Mouse (Mus musculus) bone marrow macrophage, adult 2 months (primary cell): Measurements from ENCODE around the gene Nfkb2. TPM values are rescaled to one million over a fixed set of nuclear protein-coding genes. Genes with fewer than 3 reads are reported as not detected.
A peak's percentile ranks its signal among the peaks of the same experiment; 100 is the strongest.

Experiments
- H3K27ac ChIP-seq: 2 replicates; pipeline ENCODE4 v1.5.1; 2012; ENCODE audit warnings: low read depth, low read length; ENCODE audit not compliant: insufficient read depth
- H3K4me1 ChIP-seq: 2 replicates; pipeline ENCODE4 v1.6.1; 2012; ENCODE audit warnings: low read length; ENCODE audit not compliant: control insufficient read depth, insufficient read depth
- H3K4me3 ChIP-seq: 2 replicates; pipeline ENCODE4 v1.5.1; 2012; ENCODE audit warnings: mild to moderate bottlenecking, low read length, moderate library complexity; ENCODE audit not compliant: insufficient read depth
- CTCF ChIP-seq: IDR thresholded peaks from 2 replicates; pipeline ENCODE4 v1.5.1; 2012; ENCODE audit warnings: low read depth, mild to moderate bottlenecking, low read length, moderate library complexity
- POLR2A ChIP-seq: IDR thresholded peaks from 2 replicates; pipeline ENCODE4 v1.6.1; 2012; ENCODE audit warnings: mild to moderate bottlenecking, low read depth, low read length, borderline replicate concordance
- polyA plus RNA-seq: library from polyadenylated mRNA; stranded (reverse); fragments of >200 nt; gene quantifications from 2 replicates; pipeline ENCODE4 v1.2.4, GENCODE M21; 2012; ENCODE audit not compliant: missing spikeins, insufficient read depth, insufficient read length

The Nfkb2 gene
- polyA plus RNA-seq, 1 experiment: 51.7 TPM

GRCm38 (mm10) chr19:46357344-46358280 lies 53.5 kb downstream of the Nfkb2 start:
- Histone ChIP-seq H3K27ac (peak overlapping the region; percentile 32), H3K4me3 (peak overlapping the region; percentile 79), H3K4me1 (peaks cover 22% of the 10 kb centered on the region)
- TF ChIP-seq POLR2A: no peak
- no peak for TF ChIP-seq CTCF

- Histone ChIP-seq H3K4me3 (peak overlapping the region; percentile 79), H3K27ac (0 out of 2 replicates have a peak overlapping the region, but pooled peaks have one; percentile 2)
Observed at GRCm38 (mm10) chr19:46358381-46358780, 54.3 kb downstream of the Nfkb2 start.

More at GRCm38 (mm10) chr19:46358381-46358780, 54.3 kb downstream of the Nfkb2 start:
- peaks cover 22% of the 10 kb centered on the region for H3K4me1 ChIP-seq
- TF ChIP-seq CTCF (no peak), POLR2A (no peak)

Other genes starting within 250 kb of the Nfkb2 start
- 15.8 and 16.8 TPM in 2 replicates for gene Nolc1, start 228.5 kb upstream of the Nfkb2 start, polyA plus RNA-seq
- gene Elovl3, start 172.4 kb upstream of the Nfkb2 start, polyA plus RNA-seq: not detected in 2 replicates
- not detected in 2 replicates for gene Pitx3, start 156.0 kb upstream of the Nfkb2 start, polyA plus RNA-seq
- 20.2 and 28.0 TPM in 2 replicates for gene Gbf1, start 151.8 kb upstream of the Nfkb2 start, polyA plus RNA-seq
- 0.71 TPM in 1 of 2 replicates, not detected in the other for gene Psd, start 22.8 kb downstream of the Nfkb2 start, polyA plus RNA-seq
- 6.9 and 8.9 TPM in 2 replicates for gene Fbxl15, start 23.9 kb downstream of the Nfkb2 start, polyA plus RNA-seq
- 136 and 163 TPM in 2 replicates for gene Cuedc2, start 34.4 kb downstream of the Nfkb2 start, polyA plus RNA-seq
- 23.2 and 25.5 TPM in 2 replicates for gene Mfsd13a, start 36.8 kb downstream of the Nfkb2 start, polyA plus RNA-seq
- 0.67 TPM in 1 of 2 replicates, not detected in the other for gene 2310034G01Rik, start 46.0 kb downstream of the Nfkb2 start, polyA plus RNA-seq
- gene Actr1a, start 91.4 kb downstream of the Nfkb2 start, polyA plus RNA-seq: 79.0 and 92.5 TPM in 2 replicates
- gene Sufu, start 92.6 kb downstream of the Nfkb2 start, polyA plus RNA-seq: 14.7 and 15.1 TPM in 2 replicates
- 66.3 and 69.0 TPM in 2 replicates for gene Trim8, start 197.4 kb downstream of the Nfkb2 start, polyA plus RNA-seq